Mouse (Mus musculus): ENCODE results near the gene Hcst. TPM values are rescaled to one million over a fixed set of nuclear protein-coding genes. Genes with fewer than 3 reads are reported as not detected.

Gene Hcst
- 4.5 TPM for polyA plus RNA-seq (2014; fragmentation: Illumina TruSeq; extraction: RNeasy Lipid Tissue Mini Kit (QIAGEN cat#74804); ENCODE audit: low read depth, low replicate concordance)

GRCm38 (mm10) chr7:30419561-30420499 is at the start of gene Hcst:
Gene Hcst (minus strand): TSS chr7:30419854.

GRCm38 (mm10) chr7:30457629-30458330 is 38.1 kb upstream of the Hcst start, which contains the start of the genes Kirrel2 and Nphs1:
Gene Kirrel2 (minus strand): TSS chr7:30457690.
Gene Nphs1 (plus strand): TSS chr7:30458315.

GRCm38 (mm10) chr7:30444971-30445751 is 25.5 kb upstream of the Hcst start, which contains the start of gene Aplp1:
Gene Aplp1 (minus strand): TSS chr7:30445535.

DNA sequence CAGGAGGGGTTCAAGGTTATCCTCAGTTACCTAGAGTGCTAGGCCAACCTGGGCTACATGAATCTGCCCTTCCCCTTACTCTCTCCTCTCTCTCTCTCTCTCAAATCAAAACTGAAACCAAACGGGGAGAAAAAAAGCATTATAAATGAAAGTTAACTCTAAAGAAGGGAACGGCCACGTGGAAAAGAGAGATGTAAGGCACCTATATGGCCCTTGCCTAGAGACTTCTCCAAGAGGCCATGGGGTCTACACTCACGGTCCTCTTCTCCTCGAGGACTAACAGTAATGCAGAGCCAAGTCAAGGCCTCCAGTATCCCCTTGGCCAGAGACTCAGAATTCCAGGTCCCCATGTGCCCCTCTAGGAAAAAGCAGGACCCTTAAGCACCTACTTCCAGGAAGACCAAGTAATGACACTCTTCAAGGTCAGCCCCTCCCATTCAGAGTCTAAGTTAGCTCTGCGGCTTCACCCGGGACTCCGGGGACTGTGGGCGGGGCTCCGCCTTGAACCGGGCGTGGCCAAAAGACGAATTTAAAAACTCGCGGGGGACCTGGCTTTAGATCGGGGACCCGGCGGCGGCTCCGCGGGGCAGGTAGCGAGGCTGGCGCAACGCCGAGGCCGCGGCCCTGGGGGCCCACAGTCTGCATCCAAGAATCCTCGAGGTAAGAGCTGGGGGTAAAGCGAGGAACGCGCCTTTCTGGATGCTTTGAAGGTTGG is 1.7 kb upstream of the Hcst start, which contains the start of gene Nfkbid:
Gene Nfkbid, plus strand, starts transcription at position 558 of the 715 bp plus-strand sequence.

GRCm38 (mm10) chr7:30413596-30413995 is 6.1 kb downstream of the Hcst start, which contains the start of gene Tyrobp:
Gene Tyrobp (plus strand): TSS chr7:30413760.

Other genes with a start within 250 kb of the Hcst start
- gene Cox7a1, start 235.7 kb downstream of the Hcst start, polyA plus RNA-seq (2014; fragmentation: Illumina TruSeq; extraction: RNeasy Lipid Tissue Mini Kit (QIAGEN cat#74804); ENCODE audit: low read depth, low replicate concordance) = 10.2 TPM
- 381 TPM for gene Capns1, start 221.0 kb downstream of the Hcst start, polyA plus RNA-seq (2014; fragmentation: Illumina TruSeq; extraction: RNeasy Lipid Tissue Mini Kit (QIAGEN cat#74804); ENCODE audit: low read depth, low replicate concordance)
- 55.6 TPM for gene Polr2i, start 187.9 kb downstream of the Hcst start, polyA plus RNA-seq (2014; fragmentation: Illumina TruSeq; extraction: RNeasy Lipid Tissue Mini Kit (QIAGEN cat#74804); ENCODE audit: low read depth, low replicate concordance)
- 75.0 TPM for gene Tbcb, start 187.6 kb downstream of the Hcst start, polyA plus RNA-seq (2014; fragmentation: Illumina TruSeq; extraction: RNeasy Lipid Tissue Mini Kit (QIAGEN cat#74804); ENCODE audit: low read depth, low replicate concordance)
- gene Ovol3, start 184.1 kb downstream of the Hcst start, polyA plus RNA-seq (2014; fragmentation: Illumina TruSeq; extraction: RNeasy Lipid Tissue Mini Kit (QIAGEN cat#74804); ENCODE audit: low read depth, low replicate concordance) = not detected
- gene Thap8, start 139.8 kb downstream of the Hcst start, polyA plus RNA-seq (2014; fragmentation: Illumina TruSeq; extraction: RNeasy Lipid Tissue Mini Kit (QIAGEN cat#74804); ENCODE audit: low read depth, low replicate concordance) = 1.5 TPM
- 18.1 TPM for gene Wdr62, start 139.4 kb downstream of the Hcst start, polyA plus RNA-seq (2014; fragmentation: Illumina TruSeq; extraction: RNeasy Lipid Tissue Mini Kit (QIAGEN cat#74804); ENCODE audit: low read depth, low replicate concordance)
- gene Clip3, start 128.1 kb downstream of the Hcst start, polyA plus RNA-seq (2014; fragmentation: Illumina TruSeq; extraction: RNeasy Lipid Tissue Mini Kit (QIAGEN cat#74804); ENCODE audit: low read depth, low replicate concordance) = 12.2 TPM
- 44.2 TPM for gene Alkbh6, start 111.1 kb downstream of the Hcst start, polyA plus RNA-seq (2014; fragmentation: Illumina TruSeq; extraction: RNeasy Lipid Tissue Mini Kit (QIAGEN cat#74804); ENCODE audit: low read depth, low replicate concordance)
- gene Syne4, start 105.0 kb downstream of the Hcst start, polyA plus RNA-seq (2014; fragmentation: Illumina TruSeq; extraction: RNeasy Lipid Tissue Mini Kit (QIAGEN cat#74804); ENCODE audit: low read depth, low replicate concordance) = 5.0 TPM
- gene E130208F15Rik, start 98.1 kb downstream of the Hcst start, polyA plus RNA-seq (2014; fragmentation: Illumina TruSeq; extraction: RNeasy Lipid Tissue Mini Kit (QIAGEN cat#74804); ENCODE audit: low read depth, low replicate concordance) = 1.2 TPM
- gene Sdhaf1, start 96.0 kb downstream of the Hcst start, polyA plus RNA-seq (2014; fragmentation: Illumina TruSeq; extraction: RNeasy Lipid Tissue Mini Kit (QIAGEN cat#74804); ENCODE audit: low read depth, low replicate concordance) = 9.0 TPM
- gene Lrfn3, start 57.1 kb downstream of the Hcst start, polyA plus RNA-seq (2014; fragmentation: Illumina TruSeq; extraction: RNeasy Lipid Tissue Mini Kit (QIAGEN cat#74804); ENCODE audit: low read depth, low replicate concordance) = 1.7 TPM
- 114 TPM for gene Tyrobp, start 6.1 kb downstream of the Hcst start, polyA plus RNA-seq (2014; fragmentation: Illumina TruSeq; extraction: RNeasy Lipid Tissue Mini Kit (QIAGEN cat#74804); ENCODE audit: low read depth, low replicate concordance)
- gene Nfkbid, start 1.9 kb upstream of the Hcst start, polyA plus RNA-seq (2014; fragmentation: Illumina TruSeq; extraction: RNeasy Lipid Tissue Mini Kit (QIAGEN cat#74804); ENCODE audit: low read depth, low replicate concordance) = 1.9 TPM
- 2.8 TPM for gene Aplp1, start 25.7 kb upstream of the Hcst start, polyA plus RNA-seq (2014; fragmentation: Illumina TruSeq; extraction: RNeasy Lipid Tissue Mini Kit (QIAGEN cat#74804); ENCODE audit: low read depth, low replicate concordance)
- gene Kirrel2, start 37.8 kb upstream of the Hcst start, polyA plus RNA-seq (2014; fragmentation: Illumina TruSeq; extraction: RNeasy Lipid Tissue Mini Kit (QIAGEN cat#74804); ENCODE audit: low read depth, low replicate concordance) = not detected
- not detected for gene Nphs1, start 38.5 kb upstream of the Hcst start, polyA plus RNA-seq (2014; fragmentation: Illumina TruSeq; extraction: RNeasy Lipid Tissue Mini Kit (QIAGEN cat#74804); ENCODE audit: low read depth, low replicate concordance)
- not detected for gene Prodh2, start 73.8 kb upstream of the Hcst start, polyA plus RNA-seq (2014; fragmentation: Illumina TruSeq; extraction: RNeasy Lipid Tissue Mini Kit (QIAGEN cat#74804); ENCODE audit: low read depth, low replicate concordance)
- 11.2 TPM for gene Arhgap33, start 115.2 kb upstream of the Hcst start, polyA plus RNA-seq (2014; fragmentation: Illumina TruSeq; extraction: RNeasy Lipid Tissue Mini Kit (QIAGEN cat#74804); ENCODE audit: low read depth, low replicate concordance)
- gene Hspb6, start 132.3 kb upstream of the Hcst start, polyA plus RNA-seq (2014; fragmentation: Illumina TruSeq; extraction: RNeasy Lipid Tissue Mini Kit (QIAGEN cat#74804); ENCODE audit: low read depth, low replicate concordance) = 19.1 TPM
- 13.6 TPM for gene Proser3, start 132.4 kb upstream of the Hcst start, polyA plus RNA-seq (2014; fragmentation: Illumina TruSeq; extraction: RNeasy Lipid Tissue Mini Kit (QIAGEN cat#74804); ENCODE audit: low read depth, low replicate concordance)
- gene Lin37, start 140.0 kb upstream of the Hcst start, polyA plus RNA-seq (2014; fragmentation: Illumina TruSeq; extraction: RNeasy Lipid Tissue Mini Kit (QIAGEN cat#74804); ENCODE audit: low read depth, low replicate concordance) = 26.3 TPM
- 50.0 TPM for gene U2af1l4, start 143.4 kb upstream of the Hcst start, polyA plus RNA-seq (2014; fragmentation: Illumina TruSeq; extraction: RNeasy Lipid Tissue Mini Kit (QIAGEN cat#74804); ENCODE audit: low read depth, low replicate concordance)
- 6.5 TPM for gene Gm49396, start 143.5 kb upstream of the Hcst start, polyA plus RNA-seq (2014; fragmentation: Illumina TruSeq; extraction: RNeasy Lipid Tissue Mini Kit (QIAGEN cat#74804); ENCODE audit: low read depth, low replicate concordance)
- gene Psenen, start 143.8 kb upstream of the Hcst start, polyA plus RNA-seq (2014; fragmentation: Illumina TruSeq; extraction: RNeasy Lipid Tissue Mini Kit (QIAGEN cat#74804); ENCODE audit: low read depth, low replicate concordance) = 138 TPM
- 2.8 TPM for gene Igflr1, start 145.6 kb upstream of the Hcst start, polyA plus RNA-seq (2014; fragmentation: Illumina TruSeq; extraction: RNeasy Lipid Tissue Mini Kit (QIAGEN cat#74804); ENCODE audit: low read depth, low replicate concordance)
- gene Kmt2b, start 168.9 kb upstream of the Hcst start, polyA plus RNA-seq (2014; fragmentation: Illumina TruSeq; extraction: RNeasy Lipid Tissue Mini Kit (QIAGEN cat#74804); ENCODE audit: low read depth, low replicate concordance) = 28.8 TPM
- gene Zbtb32, start 179.1 kb upstream of the Hcst start, polyA plus RNA-seq (2014; fragmentation: Illumina TruSeq; extraction: RNeasy Lipid Tissue Mini Kit (QIAGEN cat#74804); ENCODE audit: low read depth, low replicate concordance) = 2.1 TPM
- gene Upk1a, start 193.0 kb upstream of the Hcst start, polyA plus RNA-seq (2014; fragmentation: Illumina TruSeq; extraction: RNeasy Lipid Tissue Mini Kit (QIAGEN cat#74804); ENCODE audit: low read depth, low replicate concordance) = 25.2 TPM
- gene Cox6b1, start 206.3 kb upstream of the Hcst start, polyA plus RNA-seq (2014; fragmentation: Illumina TruSeq; extraction: RNeasy Lipid Tissue Mini Kit (QIAGEN cat#74804); ENCODE audit: low read depth, low replicate concordance) = 824 TPM
- not detected for gene Etv2, start 216.0 kb upstream of the Hcst start, polyA plus RNA-seq (2014; fragmentation: Illumina TruSeq; extraction: RNeasy Lipid Tissue Mini Kit (QIAGEN cat#74804); ENCODE audit: low read depth, low replicate concordance)
- 55.3 TPM for gene Rbm42, start 230.5 kb upstream of the Hcst start, polyA plus RNA-seq (2014; fragmentation: Illumina TruSeq; extraction: RNeasy Lipid Tissue Mini Kit (QIAGEN cat#74804); ENCODE audit: low read depth, low replicate concordance)
- gene Haus5, start 245.1 kb upstream of the Hcst start, polyA plus RNA-seq (2014; fragmentation: Illumina TruSeq; extraction: RNeasy Lipid Tissue Mini Kit (QIAGEN cat#74804); ENCODE audit: low read depth, low replicate concordance) = 12.3 TPM